Mouse (Mus musculus): ENCODE measurements around the gene Ckap5. TPM values are rescaled to one million over a fixed set of nuclear protein-coding genes. Genes with fewer than 3 reads are reported as not detected.

Gene Ckap5
- total RNA-seq, 1 experiment from 2014 or later, result 114 TPM

- peak in 1 of 2 experiments; percentile 17; a peak in 1 of 4 replicates for ATAC-seq (replicated peaks in 1 of 2; ENCODE audit: insufficient read depth in 1 of 2, low FRiP score in 2 of 2, low TSS enrichment in 1 of 2, low read depth in 1 of 2, poor library complexity in 2 of 2, severe bottlenecking in 2 of 2)
Observed at GRCm38 (mm10) chr2:91645811-91646210, 119.2 kb downstream of the Ckap5 start.

- no peak for ATAC-seq (replicated peaks in 1 of 2; ENCODE audit: insufficient read depth in 1 of 2, low FRiP score in 2 of 2, low TSS enrichment in 1 of 2, low read depth in 1 of 2, poor library complexity in 2 of 2, severe bottlenecking in 2 of 2)
Observed at GRCm38 (mm10) chr2:91646733-91647132, 120.2 kb downstream of the Ckap5 start.

GRCm38 (mm10) chr2:91649152-91649551, 122.6 kb downstream of the Ckap5 start:
- ATAC-seq (replicated peaks in 1 of 2; ENCODE audit: insufficient read depth in 1 of 2, low FRiP score in 2 of 2, low TSS enrichment in 1 of 2, low read depth in 1 of 2, poor library complexity in 2 of 2, severe bottlenecking in 2 of 2), result no peak

GRCm38 (mm10) chr2:91649553-91650359, 123.2 kb downstream of the Ckap5 start, which contains the start of the genes Zfp408 and Arhgap1:
Zfp408 (minus strand) TSS chr2:91649791.
Arhgap1 (plus strand) TSS chr2:91649860.
- ATAC-seq (replicated peaks in 1 of 2; ENCODE audit: insufficient read depth in 1 of 2, low FRiP score in 2 of 2, low TSS enrichment in 1 of 2, low read depth in 1 of 2, poor library complexity in 2 of 2, severe bottlenecking in 2 of 2), result peak; percentile 82 to 91

GRCm38 (mm10) chr2:91650360-91650995, 123.9 kb downstream of the Ckap5 start:
- ATAC-seq (replicated peaks in 1 of 2; ENCODE audit: insufficient read depth in 1 of 2, low FRiP score in 2 of 2, low TSS enrichment in 1 of 2, low read depth in 1 of 2, poor library complexity in 2 of 2, severe bottlenecking in 2 of 2), result peak; percentile 27 to 40

- ATAC-seq (replicated peaks in 1 of 2; ENCODE audit: insufficient read depth in 1 of 2, low FRiP score in 2 of 2, low TSS enrichment in 1 of 2, low read depth in 1 of 2, poor library complexity in 2 of 2, severe bottlenecking in 2 of 2), result no peak
Observed at GRCm38 (mm10) chr2:91651458-91652258, 125.1 kb downstream of the Ckap5 start.

GRCm38 (mm10) chr2:91652863-91653262, 126.3 kb downstream of the Ckap5 start:
- ATAC-seq (replicated peaks in 1 of 2; ENCODE audit: insufficient read depth in 1 of 2, low FRiP score in 2 of 2, low TSS enrichment in 1 of 2, low read depth in 1 of 2, poor library complexity in 2 of 2, severe bottlenecking in 2 of 2), result no peak

GRCm38 (mm10) chr2:91655388-91655787, 128.8 kb downstream of the Ckap5 start:
- ATAC-seq (replicated peaks in 1 of 2; ENCODE audit: insufficient read depth in 1 of 2, low FRiP score in 2 of 2, low TSS enrichment in 1 of 2, low read depth in 1 of 2, poor library complexity in 2 of 2, severe bottlenecking in 2 of 2), result no peak

- no peak for ATAC-seq (replicated peaks in 1 of 2; ENCODE audit: insufficient read depth in 1 of 2, low FRiP score in 2 of 2, low TSS enrichment in 1 of 2, low read depth in 1 of 2, poor library complexity in 2 of 2, severe bottlenecking in 2 of 2)
Observed at GRCm38 (mm10) chr2:91655827-91656226, 129.3 kb downstream of the Ckap5 start.

- ATAC-seq (replicated peaks in 1 of 2; ENCODE audit: insufficient read depth in 1 of 2, low FRiP score in 2 of 2, low TSS enrichment in 1 of 2, low read depth in 1 of 2, poor library complexity in 2 of 2, severe bottlenecking in 2 of 2), result no peak
Observed at GRCm38 (mm10) chr2:91656774-91657173, 130.2 kb downstream of the Ckap5 start.

GRCm38 (mm10) chr2:91659657-91660056, 133.1 kb downstream of the Ckap5 start:
- ATAC-seq (replicated peaks in 1 of 2; ENCODE audit: insufficient read depth in 1 of 2, low FRiP score in 2 of 2, low TSS enrichment in 1 of 2, low read depth in 1 of 2, poor library complexity in 2 of 2, severe bottlenecking in 2 of 2), result no peak

- ATAC-seq (replicated peaks in 1 of 2; ENCODE audit: insufficient read depth in 1 of 2, low FRiP score in 2 of 2, low TSS enrichment in 1 of 2, low read depth in 1 of 2, poor library complexity in 2 of 2, severe bottlenecking in 2 of 2), result no peak
Observed at GRCm38 (mm10) chr2:91660981-91661380, 134.4 kb downstream of the Ckap5 start.

GRCm38 (mm10) chr2:91664780-91665179, 138.2 kb downstream of the Ckap5 start:
- no peak for ATAC-seq (replicated peaks in 1 of 2; ENCODE audit: insufficient read depth in 1 of 2, low FRiP score in 2 of 2, low TSS enrichment in 1 of 2, low read depth in 1 of 2, poor library complexity in 2 of 2, severe bottlenecking in 2 of 2)

GRCm38 (mm10) chr2:91666386-91666910, 139.9 kb downstream of the Ckap5 start:
- ATAC-seq (replicated peaks in 1 of 2; ENCODE audit: insufficient read depth in 1 of 2, low FRiP score in 2 of 2, low TSS enrichment in 1 of 2, low read depth in 1 of 2, poor library complexity in 2 of 2, severe bottlenecking in 2 of 2), result no peak

- ATAC-seq (replicated peaks in 1 of 2; ENCODE audit: insufficient read depth in 1 of 2, low FRiP score in 2 of 2, low TSS enrichment in 1 of 2, low read depth in 1 of 2, poor library complexity in 2 of 2, severe bottlenecking in 2 of 2), result no peak
Observed at GRCm38 (mm10) chr2:91667747-91668146, 141.2 kb downstream of the Ckap5 start.

- ATAC-seq (replicated peaks in 1 of 2; ENCODE audit: insufficient read depth in 1 of 2, low FRiP score in 2 of 2, low TSS enrichment in 1 of 2, low read depth in 1 of 2, poor library complexity in 2 of 2, severe bottlenecking in 2 of 2), result no peak
Observed at GRCm38 (mm10) chr2:91669326-91669725, 142.8 kb downstream of the Ckap5 start.

GRCm38 (mm10) chr2:91670038-91670437, 143.5 kb downstream of the Ckap5 start:
- no peak for ATAC-seq (replicated peaks in 1 of 2; ENCODE audit: insufficient read depth in 1 of 2, low FRiP score in 2 of 2, low TSS enrichment in 1 of 2, low read depth in 1 of 2, poor library complexity in 2 of 2, severe bottlenecking in 2 of 2)

Measured in hematopoietic stem cell, adult 5-6 weeks (primary cell).